Mouse (Mus musculus): Measurements from ENCODE around the gene Otud3. TPM values are rescaled to one million over a fixed set of nuclear protein-coding genes. Genes with fewer than 3 reads are reported as not detected.
"Not testable (repeated sequence)": the region's sequence is repeated elsewhere in the genome, so short reads cannot be mapped to it uniquely, and the experiment has no call there.

Otud3 gene
- total RNA-seq, 2 experiments from 2014 or later: 9.4 to 10.0 TPM

DNA sequence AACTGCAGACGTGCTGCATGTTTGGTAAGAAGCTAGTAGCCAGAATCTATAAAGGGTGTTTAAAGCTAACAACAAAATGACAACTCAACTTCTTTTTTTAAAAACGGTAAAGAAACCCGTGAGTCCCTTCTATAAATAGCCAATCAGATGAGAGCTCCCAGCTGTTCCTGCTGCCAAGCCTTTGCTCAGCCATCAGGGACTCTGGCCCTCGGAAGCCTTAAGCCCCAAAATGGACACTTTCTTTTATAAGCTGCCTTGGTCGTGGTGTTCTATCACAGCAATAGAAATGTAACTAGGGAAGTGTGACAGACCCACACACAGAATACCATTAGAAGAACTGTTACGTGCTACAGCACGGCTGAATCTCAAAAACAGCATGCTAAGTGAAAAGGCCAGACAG is 14.4 kb downstream of the Otud3 start:
- intact Hi-C loops (cut with DNase I): no loop called here
- DNase-seq: no peak

DNA sequence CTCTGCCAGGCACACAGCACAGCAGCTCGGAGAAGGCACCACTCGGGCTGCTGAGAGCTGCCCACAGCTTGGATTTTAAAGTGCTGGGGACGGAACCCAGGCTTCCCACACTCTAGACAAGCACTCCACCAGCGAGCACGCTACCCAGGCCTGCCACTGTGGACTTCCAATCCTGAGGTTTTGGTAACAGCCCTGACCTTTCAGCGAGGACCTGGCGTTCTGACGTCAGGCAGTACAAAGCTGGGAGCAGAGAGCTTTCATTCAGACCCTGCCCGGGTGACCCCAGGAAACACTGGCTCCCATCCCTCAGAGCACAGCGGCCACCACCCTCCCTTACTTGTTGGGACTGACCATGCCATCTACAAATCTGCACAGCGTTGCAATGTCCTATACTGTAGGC is 20.0 kb downstream of the Otud3 start:
- DNase-seq; intact Hi-C loops (cut with DNase I): not testable (repeated sequence)

DNA sequence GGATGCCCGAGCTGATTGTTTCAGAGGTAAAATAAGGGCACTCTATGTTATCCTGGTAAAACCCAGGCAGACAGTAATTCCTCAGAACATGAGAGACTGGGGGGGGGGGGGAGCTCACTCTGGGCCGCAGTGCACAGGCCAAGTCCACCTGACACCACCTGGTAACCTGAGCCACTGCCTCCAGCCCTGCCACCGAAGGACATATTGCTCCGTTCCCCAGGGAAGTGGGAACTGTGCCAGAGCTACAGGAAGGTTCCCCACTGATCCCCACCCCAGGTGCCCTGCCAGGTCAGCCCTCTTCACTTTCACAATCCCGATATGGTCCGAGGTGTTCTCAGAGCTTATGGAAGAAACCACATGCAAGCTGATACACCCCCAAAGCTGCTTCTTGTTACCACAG is 21.1 kb downstream of the Otud3 start:
- intact Hi-C loops (cut with DNase I): no loop called here
- DNase-seq: no peak

GRCm38 (mm10) chr4:138889635-138890034 is 24.1 kb downstream of the Otud3 start:
- peak; percentile 21 to 25 for DNase-seq
- intact Hi-C loops (cut with DNase I): no loop called here

GRCm38 (mm10) chr4:138889165-138889564 is 24.6 kb downstream of the Otud3 start:
- no peak for DNase-seq
- intact Hi-C loops (cut with DNase I): no loop called here

DNA sequence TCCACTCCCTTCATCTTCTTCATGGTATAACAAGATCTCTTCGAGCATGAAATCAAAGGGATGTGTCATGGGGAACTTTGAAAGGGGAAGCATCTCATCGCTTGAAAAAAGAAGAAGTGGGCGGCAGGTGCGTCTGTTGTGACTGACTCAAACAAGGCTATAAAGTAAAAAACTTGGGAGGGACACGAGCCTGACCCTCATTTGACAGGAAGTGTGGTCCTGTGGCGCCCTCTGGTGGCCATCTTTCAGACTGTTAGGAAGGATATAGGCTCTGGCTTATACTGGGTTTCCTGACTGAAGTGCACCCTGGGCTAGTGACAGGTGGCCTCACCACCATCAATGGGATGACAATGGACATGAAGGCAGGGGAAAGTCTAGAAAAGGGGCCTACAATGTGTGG is 29.5 kb downstream of the Otud3 start:
- intact Hi-C loops (cut with DNase I): loop anchor here (1.0 kb wide), 1 partner anchor 18 kb away; no protein-coding TSS in a partner anchor
- DNase-seq: peak; percentile 86 to 91

GRCm38 (mm10) chr4:138882179-138882578 is 31.6 kb downstream of the Otud3 start:
- DNase-seq: no peak

DNA sequence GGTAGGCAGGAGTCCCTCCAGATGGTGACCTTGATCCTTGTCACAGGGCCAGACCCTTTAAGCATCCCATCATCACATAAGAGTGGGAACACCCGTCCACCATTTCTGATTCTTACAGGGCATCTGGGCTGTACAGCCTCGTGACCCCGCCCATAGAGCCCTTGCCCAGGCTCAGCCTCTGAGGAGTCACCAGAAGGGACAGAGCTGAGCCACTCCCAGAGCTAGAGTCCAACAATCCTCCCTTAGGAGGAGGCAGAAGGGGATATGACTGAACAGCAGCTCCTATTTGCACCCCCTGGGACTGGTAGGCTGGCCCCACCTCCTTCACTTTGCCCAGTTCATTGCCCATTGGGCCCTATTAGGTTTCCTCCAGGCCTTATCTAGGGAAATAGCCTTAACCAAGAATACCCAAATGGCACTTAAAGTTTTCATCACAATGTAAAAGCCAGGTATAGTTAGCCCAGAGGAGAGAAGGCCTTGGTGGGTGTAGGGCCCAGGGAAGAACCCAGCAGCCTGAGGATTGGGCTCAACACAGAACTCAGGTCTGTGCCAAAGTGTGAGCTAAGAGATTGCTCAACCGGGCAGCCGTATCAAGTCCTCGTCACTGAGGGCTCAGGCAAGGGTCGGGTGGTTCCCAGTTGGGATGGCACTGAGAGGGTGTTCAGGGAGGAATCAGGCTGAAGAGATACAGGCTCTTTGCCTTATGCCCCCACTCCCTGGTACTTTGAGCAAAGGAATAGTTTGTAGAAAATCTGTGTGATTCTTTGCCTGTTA is 32.7 kb downstream of the Otud3 start:
- intact Hi-C loops (cut with DNase I): no loop called here
- peak in 1 of 2 experiments; percentile 35 for DNase-seq

More at GRCm38 (mm10) chr4:138882179-138882578, 31.6 kb downstream of the Otud3 start:
- intact Hi-C loops (cut with DNase I): no loop called here

DNA sequence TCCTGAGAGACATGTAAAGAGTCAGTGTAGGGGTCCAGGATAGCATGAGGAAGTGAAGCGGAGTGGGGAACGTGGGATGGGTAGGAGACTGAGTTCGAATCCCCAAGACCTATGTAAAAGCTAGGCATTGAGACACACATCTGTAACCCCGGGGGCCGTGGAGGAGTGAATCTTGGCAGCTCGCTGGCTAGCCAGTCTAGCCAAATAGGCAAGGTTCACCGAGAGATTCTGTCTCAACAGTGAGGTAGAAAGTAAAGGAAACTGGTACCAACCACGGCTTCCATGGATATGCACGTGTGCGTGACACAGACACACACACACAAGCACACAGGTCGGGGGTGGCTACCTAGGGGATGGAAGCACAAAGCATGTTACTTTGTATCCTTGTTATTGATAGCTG is 33.9 kb downstream of the Otud3 start:
- no peak for DNase-seq
- intact Hi-C loops (cut with DNase I): no loop called here

DNA sequence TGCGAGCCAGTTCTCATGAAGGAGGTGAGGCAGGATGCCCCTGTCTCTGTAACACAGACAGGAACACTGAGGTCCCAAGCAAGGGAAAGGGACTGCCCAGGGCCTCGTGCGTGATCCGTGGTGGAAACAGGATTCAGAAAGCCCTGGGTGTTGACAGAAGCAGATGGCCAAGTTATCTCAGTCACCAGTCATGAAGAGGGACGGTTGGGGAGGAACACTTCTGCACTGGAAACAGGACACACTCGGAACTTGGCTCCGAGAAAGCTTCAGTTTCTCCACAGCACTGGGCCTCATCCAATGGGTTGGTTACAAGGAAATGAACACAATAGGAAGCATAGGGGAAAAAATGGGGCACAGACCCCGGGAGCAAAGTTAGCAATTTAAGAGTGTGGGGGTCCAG is 35.0 kb downstream of the Otud3 start:
- intact Hi-C loops (cut with DNase I): no loop called here
- peak; percentile 42 to 44 for DNase-seq

DNA sequence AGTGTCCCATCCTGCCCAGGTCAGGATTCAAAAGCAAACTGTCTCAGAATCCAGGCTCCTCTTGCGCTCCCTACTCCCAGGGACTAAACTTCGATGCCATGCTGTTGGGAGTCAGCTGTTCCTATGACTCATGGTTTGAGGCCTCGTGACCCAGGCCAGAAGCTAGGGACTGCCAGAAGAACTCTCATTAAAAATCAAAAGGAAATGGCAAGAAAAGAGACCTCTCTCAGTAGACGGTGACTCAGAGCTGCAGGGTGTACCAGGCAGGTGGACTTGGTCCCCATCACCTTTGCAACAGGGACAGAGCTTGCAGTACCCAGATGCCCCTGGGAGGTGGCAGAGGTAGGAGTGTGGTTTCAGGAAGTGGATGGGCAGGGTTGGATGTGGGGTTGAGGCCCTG is 36.0 kb downstream of the Otud3 start, which contains the start of gene Pla2g2e:
Gene Pla2g2e (plus strand): TSS at position 212 of the 400 bp plus-strand sequence.
- intact Hi-C loops (cut with DNase I): no loop called here
- no peak for DNase-seq

DNA sequence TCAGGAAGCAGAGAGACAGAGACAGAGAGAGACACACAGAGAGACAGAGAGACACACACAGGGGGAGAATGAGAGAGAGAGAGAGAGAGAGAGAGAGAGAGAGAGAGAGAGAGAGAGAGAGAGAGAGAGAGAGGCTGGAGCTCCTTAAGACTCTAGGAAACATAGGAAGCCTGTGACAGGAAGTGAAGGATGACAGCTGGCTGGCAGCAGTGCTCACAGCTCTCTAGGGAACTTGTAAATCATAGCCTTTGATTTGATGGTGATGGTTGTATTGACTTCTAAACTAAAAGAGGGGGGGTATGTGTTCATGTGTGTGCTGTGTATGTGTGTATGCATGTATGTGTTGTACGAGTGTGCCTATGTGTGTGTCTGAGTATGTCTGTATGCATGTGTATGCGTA is 37.8 kb downstream of the Otud3 start:
- intact Hi-C loops (cut with DNase I): no loop called here
- DNase-seq: no peak

DNA sequence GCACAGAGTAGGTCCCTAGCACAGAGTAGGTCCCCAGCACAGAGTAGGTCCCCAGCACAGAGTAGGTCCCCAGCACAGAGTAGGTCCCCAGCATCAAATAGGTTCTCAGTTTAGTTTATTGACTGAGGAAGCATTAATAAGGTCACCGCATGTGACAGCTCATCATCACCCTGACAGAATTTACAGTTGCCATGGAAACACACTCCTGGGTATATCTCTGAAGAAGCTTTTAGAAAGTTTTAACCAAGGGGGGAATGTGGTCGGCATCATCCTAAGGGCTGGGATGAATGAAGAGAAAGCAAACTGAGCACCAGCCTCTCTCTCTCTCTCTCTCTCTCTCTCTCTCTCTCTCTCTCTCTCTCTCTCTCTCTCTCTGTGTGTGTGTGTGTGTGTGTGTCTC is 38.5 kb downstream of the Otud3 start:
- DNase-seq; intact Hi-C loops (cut with DNase I): not testable (repeated sequence)

- no peak for DNase-seq
Observed at GRCm38 (mm10) chr4:138873864-138874263, 39.9 kb downstream of the Otud3 start, which contains the start of gene Gm13030. TSS of gene Gm13030 (minus strand) at chr4:138873964.

GRCm38 (mm10) chr4:138868666-138869065 is 45.1 kb downstream of the Otud3 start:
- intact Hi-C loops (cut with DNase I): no loop called here
- DNase-seq: no peak

More at GRCm38 (mm10) chr4:138873864-138874263, 39.9 kb downstream of the Otud3 start, which contains the start of gene Gm13030:
- intact Hi-C loops (cut with DNase I): no loop called here

GRCm38 (mm10) chr4:138866413-138866812 is 47.3 kb downstream of the Otud3 start:
- DNase-seq: peak; percentile 73 to 88
- intact Hi-C loops (cut with DNase I): loop anchor here (1.0 kb wide), 1 partner anchor 18 kb away; no protein-coding TSS in a partner anchor

DNA sequence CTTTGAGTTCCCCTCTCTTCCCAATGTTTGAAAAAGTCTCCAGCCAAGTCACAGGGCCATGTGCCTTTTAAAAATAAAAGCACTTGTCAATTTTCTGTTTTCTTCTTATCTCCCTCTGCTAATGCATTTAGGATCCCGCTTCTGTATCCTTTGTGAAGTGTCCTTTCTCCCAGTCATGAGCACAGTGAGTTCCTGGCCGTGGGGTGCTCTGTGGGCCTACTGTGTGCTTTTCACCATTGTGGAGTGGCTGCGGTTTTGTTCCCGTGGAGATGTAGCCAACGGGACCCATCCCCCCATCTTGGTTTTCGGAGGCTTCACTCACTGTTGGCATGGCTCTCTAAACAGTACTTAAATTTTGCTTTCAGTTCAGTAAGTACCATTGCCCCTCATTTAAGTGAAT is 47.8 kb downstream of the Otud3 start:
- intact Hi-C loops (cut with DNase I): loop anchor here (1.0 kb wide), 1 partner anchor 18 kb away; no protein-coding TSS in a partner anchor
- no peak for DNase-seq

- DNase-seq: no peak
- intact Hi-C loops (cut with DNase I): no loop called here
Observed at GRCm38 (mm10) chr4:138865092-138865491, 48.7 kb downstream of the Otud3 start.

GRCm38 (mm10) chr4:138863344-138863998 is 50.3 kb downstream of the Otud3 start, which contains the start of gene Pla2g5:
TSS of gene Pla2g5 (minus strand) at chr4:138863482.
- intact Hi-C loops (cut with DNase I): no loop called here
- DNase-seq: no peak

- intact Hi-C loops (cut with DNase I): no loop called here
- DNase-seq: peak; percentile 60 to 82
Observed at GRCm38 (mm10) chr4:138859728-138860127, 54.0 kb downstream of the Otud3 start.

DNA sequence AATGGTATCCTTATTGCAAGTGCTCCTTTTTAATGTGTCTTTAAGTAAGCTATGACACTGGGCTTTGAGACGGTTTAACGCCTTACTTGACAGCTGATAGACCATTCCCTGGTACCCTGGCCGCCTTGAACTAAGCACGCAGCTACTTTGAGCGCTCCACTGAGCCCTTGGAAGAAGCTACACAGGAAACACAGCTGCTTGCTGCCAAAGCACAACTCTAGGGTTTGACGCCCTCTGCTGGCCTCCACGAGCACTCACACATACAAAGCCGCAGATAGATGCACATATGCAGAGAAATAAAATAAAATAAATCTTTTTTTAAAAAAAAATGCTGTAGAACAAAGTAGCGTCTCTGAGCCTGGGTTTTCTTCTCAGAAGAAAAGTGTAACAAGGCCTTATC is 54.5 kb downstream of the Otud3 start:
- no peak for DNase-seq
- intact Hi-C loops (cut with DNase I): no loop called here
